Mouse (Mus musculus) kidney, adult 2 months (tissue): ENCODE data around the gene Lrguk.

Source experiments
- CTCF ChIP-seq: fragments of 200-500 bp; conservative IDR thresholded peaks from 2 replicates; pipeline ENCODE4 v1.5.1; 2011; ENCODE audit warnings: low read depth, mild to moderate bottlenecking, control low read depth, low read length, moderate library complexity, mixed read lengths; ENCODE audit not compliant: insufficient read depth, insufficient read length
- POLR2A ChIP-seq: fragments of 200-500 bp; IDR thresholded peaks from one replicate; pipeline ENCODE4 v1.6.1; 2011; ENCODE audit warnings: low read depth, low read length, control low read depth

DNA sequence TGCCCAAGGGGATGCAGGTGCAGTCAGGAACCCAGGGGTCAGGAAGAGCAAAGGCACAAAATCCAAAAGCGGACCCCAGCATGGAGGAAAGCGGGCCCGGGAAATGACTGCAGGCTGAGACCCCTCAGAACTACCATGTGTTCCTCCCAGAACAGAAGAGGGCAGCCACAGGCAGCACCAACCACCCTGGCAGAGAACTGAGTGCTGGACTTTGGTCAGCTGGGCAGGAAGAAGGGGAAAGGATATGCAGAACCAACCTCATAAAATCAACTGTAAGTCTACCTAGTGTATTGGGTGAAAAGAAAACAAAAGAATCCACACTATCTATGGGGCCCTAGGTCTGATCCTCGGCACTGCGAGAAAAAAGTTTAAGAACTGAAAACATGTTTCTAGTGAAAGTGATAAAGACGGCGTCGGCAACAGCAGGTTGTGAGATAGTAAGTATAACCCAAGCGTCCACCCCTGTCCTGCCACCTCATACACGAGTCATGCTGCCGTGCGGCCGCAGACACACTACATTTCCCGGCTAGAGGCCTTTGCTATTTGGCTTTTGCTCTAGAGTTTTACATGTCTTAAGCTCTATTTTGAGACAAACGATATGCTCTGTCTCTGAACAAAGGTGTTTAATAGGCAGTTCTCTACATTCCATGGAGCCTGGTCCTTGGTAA lies 126.0 kb downstream of the Lrguk start:
- TF ChIP-seq CTCF (no peak), POLR2A (no peak)
